Mouse (Mus musculus) hindbrain, postnatal 0 days (tissue): Measurements from ENCODE around the gene Nectin2. TPM values are rescaled to one million over a fixed set of nuclear protein-coding genes. Genes with fewer than 3 reads are reported as not detected.

ENCODE experiments used
- ATAC-seq: fragments of 200-750 bp; cut with Nextera tagmentation; 2 replicates; pipeline ENCODE4 v1.8.0; 2017; ENCODE audit warnings: mild to moderate bottlenecking, moderate TSS enrichment, moderate library complexity
- DNase-seq: peaks from one replicate; pipeline ENCODE4 v3.0.0-alpha.2; 2015; ENCODE audit warnings: low spot score
- H3K27ac ChIP-seq: fragments of 300-500 bp; sonication (generic); 2 replicates; pipeline ENCODE4 v1.5.1; 2014; ENCODE audit warnings: mild to moderate bottlenecking
- H3K27me3 ChIP-seq: fragments of 300-500 bp; sonication (generic); 2 replicates; pipeline ENCODE4 v1.6.1; 2014; ENCODE audit warnings: low read length, mixed read lengths; ENCODE audit not compliant: insufficient read depth
- H3K36me3 ChIP-seq: fragments of 300-500 bp; sonication (generic); 2 replicates; pipeline ENCODE4 v1.6.1; 2014; ENCODE audit warnings: low read length, mixed read lengths; ENCODE audit not compliant: insufficient read depth
- H3K4me1 ChIP-seq: fragments of 300-500 bp; sonication (generic); 2 replicates; pipeline ENCODE4 v1.6.1; 2014; ENCODE audit warnings: antibody characterized with exemption, low read length, mixed read lengths; ENCODE audit not compliant: insufficient read depth
- H3K4me2 ChIP-seq: fragments of 300-500 bp; sonication (generic); 2 replicates; pipeline ENCODE4 v1.6.1; 2014; ENCODE audit warnings: low read depth, mild to moderate bottlenecking, low read length, moderate library complexity, mixed read lengths
- H3K4me3 ChIP-seq: fragments of 300-500 bp; sonication (generic); 2 replicates; pipeline ENCODE4 v1.5.1; 2014; ENCODE audit warnings: low read length
- H3K9ac ChIP-seq: fragments of 300-500 bp; sonication (generic); replicated peaks from 2 replicates; pipeline ENCODE4 v1.6.1; 2014; ENCODE audit warnings: mild to moderate bottlenecking, low read length, moderate library complexity, mixed read lengths
- H3K9me3 ChIP-seq: fragments of 300-500 bp; sonication (generic); 2 replicates; pipeline ENCODE4 v1.6.1; 2016; ENCODE audit warnings: low read length, mixed read lengths
- CTCF ChIP-seq: IDR thresholded peaks from 2 replicates; pipeline ENCODE4 v1.5.1; 2016; ENCODE audit warnings: antibody characterized with exemption, control low read depth, low read depth
- WGBS: fragments of 180-500 bp; shearing (Covaris S2); extraction: QIAGEN DNeasy Blood & Tissue Kit; methylation state at CpG from one replicate; pipeline ENCODE4 v1.1.7; 2014; 5-methylcytosine and 5-hydroxymethylcytosine counted together
- polyA plus RNA-seq: library from polyadenylated mRNA; unstranded; fragments of >200 nt; fragmentation: Nextera tagmentation; extraction: Ambion mirVana; gene quantifications from 2 replicates; pipeline ENCODE4 v1.2.1, GENCODE M21; 2015
- total RNA-seq: library from RNA; depleted of rRNA; stranded (reverse); fragments of >200 nt; gene quantifications from 2 replicates; pipeline ENCODE4 v1.2.3, GENCODE M21; 2014

The Nectin2 gene
- total and polyA plus RNA-seq, 2 experiments from 2014 or later: 57.5 to 76.5 TPM

GRCm38 (mm10) chr7:19769001-19769400, 18.7 kb upstream of the Nectin2 start:
- Histone ChIP-seq H3K4me2 (no peak overlapping the region; the same call in 1 of the 2 replicates), H3K36me3 (no peaks in the 10 kb centered on the region), H3K4me1 (0 out of 2 replicates have a peak, but pooled peaks cover 8% of the 10 kb centered on the region), H3K27me3 (peaks cover 16% of the 10 kb centered on the region; the same call in 1 of the 2 replicates), H3K9me3 (no peaks in the 10 kb centered on the region), H3K4me3 (no peak overlapping the region), H3K27ac (no peak overlapping the region), H3K9ac (no peak overlapping the region)
- 28% methylated on average over 4 of the region's 4 CpGs for WGBS
- DNase-seq: no peak
- no peak for TF ChIP-seq CTCF
- ATAC-seq: no peak

DNA sequence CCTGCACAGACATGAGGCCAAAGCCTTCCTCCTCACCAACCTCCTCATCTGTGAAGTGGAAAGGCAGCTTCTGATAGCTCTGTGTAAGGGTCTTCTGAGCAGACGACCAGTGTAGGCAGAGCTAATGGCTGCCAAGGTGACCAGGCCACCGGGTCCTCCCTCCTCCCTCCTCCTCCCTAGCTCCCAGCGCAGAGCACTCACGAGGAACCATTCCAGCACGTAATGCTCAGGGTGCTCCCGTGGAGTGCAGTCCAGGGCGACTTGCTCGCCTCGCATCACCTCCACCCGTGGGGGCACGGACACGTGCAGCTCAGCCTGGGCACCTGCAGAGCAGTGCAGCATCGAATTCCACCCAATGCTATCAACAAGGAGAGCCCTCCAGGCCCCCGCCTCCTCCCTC, 18.0 kb upstream of the Nectin2 start:
- DNase-seq (no peak), ATAC-seq (no peak)
- Histone ChIP-seq H3K27ac (no peak overlapping the region), H3K4me2 (no peak overlapping the region), H3K4me1 (0 out of 2 replicates have a peak, but pooled peaks cover 8% of the 10 kb centered on the region), H3K27me3 (peaks cover 16% of the 10 kb centered on the region; the same call in 1 of the 2 replicates), H3K36me3 (no peaks in the 10 kb centered on the region), H3K9ac (no peak overlapping the region), H3K4me3 (no peak overlapping the region), H3K9me3 (no peaks in the 10 kb centered on the region)
- WGBS: 64% methylated on average over 14 of the region's 14 CpGs
- no peak for TF ChIP-seq CTCF

GRCm38 (mm10) chr7:19764581-19764980, 14.3 kb upstream of the Nectin2 start:
- no peaks in the 10 kb centered on the region for H3K4me1 ChIP-seq
- no peak overlapping the region for H3K4me3 ChIP-seq
- WGBS: 94% methylated on average over 8 of the region's 9 CpGs
- DNase-seq (no peak), ATAC-seq (no peak)
- H3K36me3 ChIP-seq: no peaks in the 10 kb centered on the region
- H3K27ac ChIP-seq: no peak overlapping the region
- no peaks in the 10 kb centered on the region for H3K9me3 ChIP-seq
- H3K4me2 ChIP-seq: no peak overlapping the region
- no peak overlapping the region for H3K9ac ChIP-seq
- peaks cover 7% of the 10 kb centered on the region; the same call in 1 of the 2 replicates for H3K27me3 ChIP-seq
- no peak for TF ChIP-seq CTCF

GRCm38 (mm10) chr7:19763829-19764477, 13.7 kb upstream of the Nectin2 start:
- WGBS: 89% methylated on average over 13 of the region's 13 CpGs
- peaks cover under 1% of the 10 kb centered on the region; the same call in 1 of the 2 replicates for H3K27me3 ChIP-seq
- TF ChIP-seq CTCF: no peak
- no peak overlapping the region for H3K27ac ChIP-seq
- H3K4me1 ChIP-seq: no peaks in the 10 kb centered on the region
- H3K36me3 ChIP-seq: no peaks in the 10 kb centered on the region
- no peak for DNase-seq
- no peak overlapping the region for H3K4me2 ChIP-seq
- no peak overlapping the region for H3K4me3 ChIP-seq
- H3K9ac ChIP-seq: no peak overlapping the region
- ATAC-seq: no peak
- H3K9me3 ChIP-seq: no peaks in the 10 kb centered on the region

GRCm38 (mm10) chr7:19762283-19762682, 12.0 kb upstream of the Nectin2 start:
- ATAC-seq: no peak
- no peaks in the 10 kb centered on the region for H3K9me3 ChIP-seq

DNA sequence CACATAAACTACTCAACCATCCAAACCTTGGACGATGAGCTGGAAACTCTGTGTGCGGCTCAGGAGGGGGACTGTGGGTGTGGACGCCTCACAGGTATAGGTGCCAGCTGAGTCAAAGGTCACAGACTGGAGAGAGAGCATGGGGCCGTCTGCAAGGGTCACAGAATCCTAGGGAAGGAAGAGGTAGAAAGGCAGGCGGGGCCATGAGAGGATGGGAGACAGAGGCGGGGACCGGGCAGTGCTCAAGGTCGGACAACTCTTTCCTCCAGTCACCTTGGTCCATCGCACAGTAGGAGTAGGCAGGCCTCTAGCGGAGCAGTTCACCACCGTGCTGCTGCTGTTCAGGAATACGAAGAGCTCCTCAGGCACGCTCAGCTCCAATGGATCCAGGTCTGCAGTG, 9.7 kb upstream of the Nectin2 start:
- ATAC-seq (no peak), DNase-seq (no peak)
- Histone ChIP-seq H3K4me1 (no peaks in the 10 kb centered on the region), H3K36me3 (no peaks in the 10 kb centered on the region), H3K4me2 (no peak overlapping the region), H3K27me3 (no peaks in the 10 kb centered on the region), H3K9ac (no peak overlapping the region), H3K9me3 (no peaks in the 10 kb centered on the region), H3K4me3 (no peak overlapping the region), H3K27ac (no peak overlapping the region)
- TF ChIP-seq CTCF: no peak
- WGBS: 88% methylated on average over 13 of the region's 13 CpGs

More at GRCm38 (mm10) chr7:19762283-19762682, 12.0 kb upstream of the Nectin2 start:
- Histone ChIP-seq H3K9ac (no peak overlapping the region), H3K27me3 (no peaks in the 10 kb centered on the region), H3K4me3 (no peak overlapping the region), H3K27ac (no peak overlapping the region), H3K4me1 (no peaks in the 10 kb centered on the region), H3K36me3 (no peaks in the 10 kb centered on the region), H3K4me2 (no peak overlapping the region)
- WGBS: 78% methylated on average over 11 of the region's 11 CpGs
- no peak for TF ChIP-seq CTCF
- no peak for DNase-seq

GRCm38 (mm10) chr7:19758623-19759022, 8.3 kb upstream of the Nectin2 start:
- ATAC-seq (no peak), DNase-seq (no peak)
- H3K27me3 ChIP-seq: no peaks in the 10 kb centered on the region
- H3K4me3 ChIP-seq: no peak overlapping the region
- no peak overlapping the region for H3K9ac ChIP-seq
- no peaks in the 10 kb centered on the region for H3K9me3 ChIP-seq
- H3K4me1 ChIP-seq: no peaks in the 10 kb centered on the region
- no peaks in the 10 kb centered on the region for H3K36me3 ChIP-seq
- no peak overlapping the region for H3K27ac ChIP-seq
- no peak overlapping the region for H3K4me2 ChIP-seq
- no peak for TF ChIP-seq CTCF
- 93% methylated on average over 13 of the region's 13 CpGs for WGBS
